Mouse (Mus musculus) gastrocnemius, postnatal 25 days (tissue): ENCODE results near the gene Cdkl5. TPM values are rescaled to one million over a fixed set of nuclear protein-coding genes. Genes with fewer than 3 reads are reported as not detected.

Experiments
- DNase-seq: peaks from one replicate; pipeline ENCODE4 v3.0.0; 2022
- long read RNA-seq, 2 experiments: library from polyadenylated mRNA; stranded (forward); transcript quantifications; one replicate each; pipeline ENCODE4 v2.0.0; 2021
- total RNA-seq, 2 experiments: library from RNA; stranded (reverse); gene quantifications; 1 replicate in 1 of 2; 2 replicates in 1 of 2; pipeline ENCODE4 v1.2.3; 2021

Cdkl5 gene
- 1 to 10 TPM in 1 of 2 experiments, under 1 TPM in 1; 0.95 to 1.1 TPM for total RNA-seq
- long read RNA-seq, experiment 1, partial matches to known transcripts = 0 of 1 reads
- long read RNA-seq, experiment 1, other reads (novel, unspliced or antisense) = 1 of 1 reads
- long read RNA-seq, experiment 2, partial matches to known transcripts = 0 of 1 reads
- long read RNA-seq, experiment 2, other reads (novel, unspliced or antisense) = 1 of 1 reads

GRCm38 (mm10) chrX:160994543-160995121 is at the start of gene Cdkl5:
Gene Cdkl5 (minus strand): TSS chrX:160994704.
- DNase-seq = peak; percentile 91

- no peak for DNase-seq
Measured at GRCm38 (mm10) chrX:161033235-161033803, 38.8 kb upstream of the Cdkl5 start.

GRCm38 (mm10) chrX:161032423-161032822 is 37.9 kb upstream of the Cdkl5 start:
- no peak for DNase-seq

- DNase-seq = no peak
Measured at GRCm38 (mm10) chrX:161030233-161030632, 35.7 kb upstream of the Cdkl5 start.

- DNase-seq = no peak
Measured at GRCm38 (mm10) chrX:161024475-161024874, 30.0 kb upstream of the Cdkl5 start.

- no peak for DNase-seq
Measured at GRCm38 (mm10) chrX:161021548-161021947, 27.0 kb upstream of the Cdkl5 start.

- no peak for DNase-seq
Measured at GRCm38 (mm10) chrX:161018179-161018578, 23.7 kb upstream of the Cdkl5 start.

GRCm38 (mm10) chrX:161006272-161006671 is 11.8 kb upstream of the Cdkl5 start:
- DNase-seq = no peak

GRCm38 (mm10) chrX:160996051-160996450 is 1.5 kb upstream of the Cdkl5 start:
- no peak for DNase-seq

- no peak for DNase-seq
Measured at GRCm38 (mm10) chrX:160995131-160995667, 695 bp upstream of the Cdkl5 start.

- DNase-seq = peak; percentile 12
Measured at GRCm38 (mm10) chrX:160993749-160994539, 560 bp downstream of the Cdkl5 start.

- no peak for DNase-seq
Measured at GRCm38 (mm10) chrX:160992703-160993102, 1.8 kb downstream of the Cdkl5 start.

GRCm38 (mm10) chrX:160990276-160990675 is 4.2 kb downstream of the Cdkl5 start:
- no peak for DNase-seq

GRCm38 (mm10) chrX:160977919-160978318 is 16.6 kb downstream of the Cdkl5 start:
- no peak for DNase-seq

GRCm38 (mm10) chrX:160971991-160972545 is 22.4 kb downstream of the Cdkl5 start:
- no peak for DNase-seq

- DNase-seq = no peak
Measured at GRCm38 (mm10) chrX:160958593-160959131, 35.8 kb downstream of the Cdkl5 start.

- DNase-seq = no peak
Measured at GRCm38 (mm10) chrX:160949583-160949982, 44.9 kb downstream of the Cdkl5 start.

- DNase-seq = no peak
Measured at GRCm38 (mm10) chrX:160944722-160945121, 49.8 kb downstream of the Cdkl5 start.

- no peak for DNase-seq
Measured at GRCm38 (mm10) chrX:160935541-160935940, 59.0 kb downstream of the Cdkl5 start.

- no peak for DNase-seq
Measured at GRCm38 (mm10) chrX:160930656-160931055, 63.8 kb downstream of the Cdkl5 start.

- DNase-seq = no peak
Measured at GRCm38 (mm10) chrX:160928870-160929269, 65.6 kb downstream of the Cdkl5 start.

GRCm38 (mm10) chrX:160919022-160919637 is 75.4 kb downstream of the Cdkl5 start:
- DNase-seq = no peak
